Mouse (Mus musculus) left cerebral cortex, postnatal 4 days (tissue): Measurements from ENCODE around the gene Sdhaf2. TPM values are rescaled to one million over a fixed set of nuclear protein-coding genes. Genes with fewer than 3 reads are reported as not detected.

Experiments used
- DNase-seq: peaks from one replicate; pipeline ENCODE4 v3.0.0-alpha.2; 2022
- intact Hi-C: fragments of 180-260 bp; cut with DNase I; formaldehyde crosslinking; loops from one replicate; pipeline ENCODE4 v1.15.1; 2025
- total RNA-seq, 2 experiments: library from RNA; stranded (reverse); gene quantifications; 2 replicates each; pipeline ENCODE4 v1.2.3; 2021

Gene Sdhaf2
- total RNA-seq, 2 experiments from 2014 or later: 40.8 to 42.5 TPM

DNA sequence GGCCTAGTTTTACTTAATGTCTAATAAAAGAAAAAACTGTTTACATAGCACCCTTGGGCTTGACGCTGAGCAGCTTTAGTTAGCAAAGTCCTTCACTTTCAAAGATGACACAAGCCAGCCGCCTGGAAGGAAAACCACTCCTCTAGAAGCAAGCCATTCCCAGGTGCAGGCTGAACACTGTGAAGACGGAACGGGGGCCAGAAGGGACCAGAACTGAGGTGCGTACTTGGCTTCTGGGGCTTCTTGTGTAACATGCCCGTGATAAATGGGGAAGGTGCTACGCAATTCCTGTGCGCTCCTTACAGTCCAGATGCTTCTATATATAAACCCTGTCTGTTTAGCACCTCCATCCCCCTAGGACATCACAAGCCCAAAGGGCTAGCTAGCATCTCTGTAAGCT lies 25.4 kb downstream of the Sdhaf2 start:
- intact Hi-C loops: loop anchor here (5.0 kb wide), 1 partner anchor 168 kb away; no protein-coding TSS in a partner anchor

DNA sequence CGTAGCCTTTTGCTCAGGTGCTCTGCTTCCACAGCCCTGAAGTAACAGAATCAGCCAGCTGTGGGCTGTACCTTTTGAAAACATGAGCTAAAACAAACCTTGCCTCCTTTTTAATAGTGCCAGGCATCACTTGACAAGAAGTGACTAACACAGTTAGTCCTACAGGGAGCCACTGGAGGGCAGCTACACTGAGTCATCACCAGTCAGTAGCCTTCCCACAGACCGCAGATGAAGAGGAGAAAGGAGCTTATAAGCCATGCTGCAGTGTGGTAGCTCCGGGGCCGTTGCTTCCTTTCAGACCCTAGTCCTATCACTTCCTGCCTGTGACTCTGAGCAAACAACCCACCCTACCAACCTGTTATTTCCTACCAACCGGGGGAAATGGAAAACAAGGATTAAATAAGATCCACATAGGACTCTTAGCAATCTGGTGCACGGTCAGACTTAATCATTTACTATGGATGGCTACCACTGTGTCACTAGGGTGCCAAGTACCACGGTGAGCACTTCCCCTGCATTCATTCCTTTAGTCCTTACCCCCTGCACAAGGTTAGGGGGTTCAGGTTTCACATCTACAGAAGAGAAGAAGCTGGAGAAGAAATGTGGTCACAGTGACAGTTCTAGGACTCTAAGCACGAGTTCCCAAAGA lies 28.3 kb downstream of the Sdhaf2 start:
- intact Hi-C loops: no loop called here
- DNase-seq: no peak

More for the DNA sequence above, 25.4 kb downstream of the Sdhaf2 start:
- DNase-seq: no peak

DNA sequence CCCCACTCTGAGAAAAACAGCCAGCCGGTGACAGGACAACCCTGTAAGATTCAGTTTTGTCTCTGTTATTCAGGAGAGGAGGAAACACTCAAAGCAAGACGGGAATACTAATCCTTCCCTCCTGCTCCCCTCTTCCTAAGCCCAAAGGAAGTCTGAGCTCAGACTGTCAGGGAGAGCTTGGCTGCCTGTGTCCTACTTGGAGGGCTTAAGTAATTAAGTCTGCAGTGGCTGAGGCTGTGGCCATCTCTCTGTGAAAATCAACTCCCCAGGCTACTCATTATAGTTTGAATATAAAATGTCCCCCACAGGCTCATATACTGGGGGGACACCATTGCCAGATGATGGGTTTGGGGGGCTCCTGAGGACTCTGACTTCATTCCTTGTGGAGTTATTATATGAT lies 29.0 kb downstream of the Sdhaf2 start:
- DNase-seq: no peak
- intact Hi-C loops: no loop called here

- no peak for DNase-seq
- intact Hi-C loops: no loop called here
Observed at GRCm38 (mm10) chr19:10495670-10496069, 30.3 kb downstream of the Sdhaf2 start.

DNA sequence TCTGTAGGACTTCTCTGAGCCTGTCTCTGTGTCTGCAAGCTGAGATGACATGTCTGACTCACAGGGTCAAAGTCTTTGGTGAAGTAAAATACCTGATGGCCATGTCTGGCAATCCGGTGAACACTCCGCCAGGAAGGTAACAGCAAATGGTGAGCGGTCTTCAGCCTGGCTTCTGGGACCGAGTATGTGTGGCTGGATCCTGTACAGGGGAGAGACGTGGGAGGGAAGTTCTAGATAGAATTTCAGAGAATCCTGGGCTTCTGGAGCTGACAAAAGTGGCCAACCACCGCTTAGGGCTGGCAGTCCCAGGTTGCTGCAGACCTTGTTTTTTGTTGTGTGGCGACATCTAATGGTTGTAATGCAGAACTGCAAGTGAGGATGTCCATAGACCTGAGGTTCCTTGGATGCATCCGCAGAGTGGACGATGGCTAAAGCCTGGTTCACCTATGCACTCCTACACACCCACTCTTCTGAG lies 39.6 kb downstream of the Sdhaf2 start:
- peak; percentile 33 for DNase-seq
- intact Hi-C loops: loop anchor here (2.0 kb wide), 1 partner anchor 38 kb away; no protein-coding TSS in a partner anchor

DNA sequence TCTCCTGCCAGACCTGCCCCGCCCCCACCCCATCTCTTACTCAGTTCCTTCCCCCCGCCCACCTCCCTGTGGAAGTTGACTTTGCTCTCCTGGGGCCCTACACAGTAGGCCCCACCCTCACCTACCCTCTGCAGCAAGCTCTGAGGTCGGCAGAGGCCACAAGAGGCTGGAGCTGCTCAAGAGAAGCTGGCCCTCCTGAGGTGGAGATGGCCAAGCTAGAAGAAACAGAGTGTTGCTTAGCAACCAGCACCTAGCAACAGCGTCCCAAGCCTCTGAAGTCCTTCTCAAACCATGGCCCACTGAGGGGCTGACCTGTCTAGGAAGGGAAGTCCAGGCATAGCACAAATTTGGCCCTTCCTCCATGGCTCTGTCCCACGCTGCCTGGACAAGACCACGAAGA lies 43.2 kb downstream of the Sdhaf2 start, which contains the start of gene Ppp1r32:
Gene Ppp1r32, minus strand, starts transcription at position 226 of the 400 bp plus-strand sequence.
- peak; percentile 32 for DNase-seq
- intact Hi-C loops: loop anchor here (5.0 kb wide), 1 partner anchor 150 kb away; no protein-coding TSS in a partner anchor

- DNase-seq: no peak
- intact Hi-C loops: no loop called here
Observed at GRCm38 (mm10) chr19:10479541-10479940, 46.4 kb downstream of the Sdhaf2 start.

- intact Hi-C loops: no loop called here
- DNase-seq: no peak
Observed at GRCm38 (mm10) chr19:10473779-10474178, 52.2 kb downstream of the Sdhaf2 start.

GRCm38 (mm10) chr19:10472958-10473357 lies 53.0 kb downstream of the Sdhaf2 start:
- no peak for DNase-seq
- intact Hi-C loops: no loop called here

DNA sequence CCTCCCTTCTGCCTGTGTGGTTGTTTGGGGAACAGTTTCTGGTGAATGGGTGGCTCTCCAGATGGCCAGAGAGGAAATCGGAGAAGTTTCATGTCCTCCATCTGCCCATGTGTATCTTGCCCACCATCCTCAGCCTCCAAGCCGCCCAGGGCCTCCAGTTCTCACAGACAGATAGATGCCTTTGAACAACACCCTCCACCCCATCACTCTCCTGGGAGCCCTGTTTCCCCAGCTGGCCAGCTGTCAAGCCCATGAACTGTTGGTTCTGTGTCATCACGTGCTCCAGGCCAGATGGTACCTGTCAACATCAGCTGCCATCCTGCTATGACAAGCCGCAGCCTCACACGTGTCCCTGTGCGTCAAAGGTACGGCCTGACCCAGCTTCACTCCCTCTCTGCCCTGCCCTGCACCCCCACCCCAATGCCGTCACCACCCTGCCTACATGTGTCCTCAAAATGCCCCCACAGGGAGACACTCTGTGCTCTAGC lies 56.7 kb downstream of the Sdhaf2 start:
- no peak for DNase-seq
- intact Hi-C loops: no loop called here

DNA sequence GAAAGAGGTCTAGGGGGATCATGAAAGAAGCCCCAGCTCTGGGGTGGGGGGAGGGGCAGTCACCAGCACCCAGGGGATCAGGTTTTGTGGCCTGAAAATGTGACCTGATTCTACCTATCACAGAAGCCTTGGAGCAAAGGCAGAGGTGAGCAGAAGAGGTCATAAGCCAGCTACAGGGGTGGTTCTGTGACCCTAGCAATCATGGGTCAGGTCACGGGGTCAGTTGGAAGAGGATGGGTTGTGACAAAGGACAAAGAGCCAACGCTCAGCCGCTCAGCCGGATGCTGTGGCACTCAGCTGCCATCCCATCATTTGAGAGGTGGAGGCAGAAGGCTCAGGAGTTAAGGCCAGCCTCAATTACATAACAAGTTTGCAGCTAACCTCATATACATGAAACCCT lies 61.5 kb downstream of the Sdhaf2 start:
- DNase-seq: no peak
- intact Hi-C loops: no loop called here

DNA sequence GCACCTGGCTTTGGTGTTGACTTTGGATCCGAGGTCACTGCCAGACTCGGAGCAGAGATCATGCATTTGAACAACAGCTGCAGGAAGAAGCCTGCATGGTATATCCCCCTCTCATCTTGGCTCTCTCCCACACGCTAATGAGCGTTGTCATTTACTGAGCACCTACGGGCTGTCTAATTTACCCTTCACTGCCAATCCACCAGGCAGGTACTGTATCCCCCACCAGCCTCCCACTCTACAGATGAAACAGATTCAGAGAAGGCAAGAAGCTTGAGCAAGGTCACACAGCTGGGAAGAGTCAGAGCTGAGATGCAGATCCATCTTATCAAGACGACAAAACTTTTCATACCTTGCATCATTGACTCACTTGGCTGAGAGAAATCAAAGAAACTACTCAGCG lies 64.4 kb downstream of the Sdhaf2 start:
- intact Hi-C loops: no loop called here
- DNase-seq: no peak

DNA sequence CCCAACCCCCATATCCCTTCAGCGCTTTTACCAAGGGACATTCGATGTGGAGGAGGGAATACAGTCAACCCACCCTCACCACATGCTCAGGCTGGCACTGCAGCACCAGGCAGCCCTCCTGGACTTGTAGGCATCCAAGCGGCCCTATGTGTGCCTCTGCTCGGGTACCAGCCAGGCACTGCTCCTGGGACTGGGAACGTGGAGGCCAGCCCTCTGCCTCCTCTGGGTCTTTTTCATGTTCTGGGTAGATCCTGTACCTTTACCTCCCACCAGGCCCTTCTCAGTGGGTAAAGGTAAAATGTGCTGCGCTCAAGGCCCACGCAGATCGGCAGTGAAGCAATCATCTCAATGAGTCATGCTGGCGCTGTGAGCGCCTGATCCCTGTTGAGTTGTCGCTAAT lies 66.0 kb downstream of the Sdhaf2 start:
- no peak for DNase-seq
- intact Hi-C loops: no loop called here

GRCm38 (mm10) chr19:10458096-10458495 lies 67.8 kb downstream of the Sdhaf2 start:
- intact Hi-C loops: no loop called here

GRCm38 (mm10) chr19:10457484-10457800 lies 68.5 kb downstream of the Sdhaf2 start:
- intact Hi-C loops: no loop called here
- DNase-seq: peak; percentile 81

More at GRCm38 (mm10) chr19:10458096-10458495, 67.8 kb downstream of the Sdhaf2 start:
- no peak for DNase-seq

DNA sequence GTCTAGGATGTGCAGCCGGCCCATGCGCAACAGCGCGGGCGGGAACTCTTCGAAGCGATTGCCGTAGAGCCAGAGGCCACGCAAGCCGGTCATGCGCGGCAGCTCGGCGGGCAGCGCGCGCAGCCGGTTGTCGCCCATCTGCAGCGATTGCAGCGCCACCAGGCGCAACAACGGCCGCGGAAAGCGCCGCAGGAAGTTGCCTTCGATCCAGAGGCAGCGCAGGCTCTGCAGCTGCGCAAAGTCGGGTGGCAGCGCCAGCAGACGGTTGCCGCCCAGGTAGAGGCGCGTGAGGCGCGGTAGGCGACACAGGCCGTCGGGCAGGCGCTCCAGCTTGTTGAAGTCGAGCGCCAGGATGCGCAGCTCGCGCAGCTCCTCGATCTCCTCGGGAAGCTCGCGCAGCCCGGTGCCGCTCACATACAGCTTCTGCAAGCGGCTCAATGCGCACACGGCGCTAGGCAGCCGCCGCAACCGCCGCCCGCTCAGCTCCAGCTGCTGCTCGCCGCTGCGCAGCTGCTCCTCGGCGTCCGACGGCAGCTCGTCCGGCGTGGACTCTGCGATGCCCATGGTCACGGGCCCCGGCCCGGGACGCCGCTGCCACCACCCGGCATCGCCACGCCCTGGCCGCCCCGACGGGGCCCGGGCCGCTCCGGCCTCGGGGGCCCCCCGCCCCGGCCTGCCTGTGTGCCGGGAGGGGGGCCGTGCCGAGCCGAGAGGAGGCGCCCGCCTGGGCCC lies 69.0 kb downstream of the Sdhaf2 start, which contains the start of gene Lrrc10b:
Gene Lrrc10b, minus strand, starts transcription at position 722 of the 732 bp plus-strand sequence.
- peak; percentile 61 for DNase-seq
- intact Hi-C loops: no loop called here

DNA sequence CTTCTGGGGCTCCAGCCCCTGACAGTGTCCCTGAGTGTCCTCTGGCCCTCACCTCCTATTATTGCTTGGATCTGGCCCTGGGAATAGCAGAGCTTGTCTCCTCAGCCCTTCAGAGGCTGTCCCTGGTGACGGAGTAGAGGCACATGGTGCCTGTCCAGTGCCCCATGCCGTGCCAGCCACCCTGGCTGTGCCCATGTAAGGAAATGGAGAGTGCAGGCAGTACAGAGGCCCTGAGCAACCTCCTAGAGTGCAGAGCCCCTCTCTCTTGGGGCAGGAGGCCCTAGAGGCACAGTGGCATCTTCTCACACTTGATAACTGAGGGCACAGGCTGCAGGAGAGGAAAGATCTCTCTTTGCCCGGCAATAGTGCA lies 70.5 kb downstream of the Sdhaf2 start:
- intact Hi-C loops: no loop called here
- no peak for DNase-seq

DNA sequence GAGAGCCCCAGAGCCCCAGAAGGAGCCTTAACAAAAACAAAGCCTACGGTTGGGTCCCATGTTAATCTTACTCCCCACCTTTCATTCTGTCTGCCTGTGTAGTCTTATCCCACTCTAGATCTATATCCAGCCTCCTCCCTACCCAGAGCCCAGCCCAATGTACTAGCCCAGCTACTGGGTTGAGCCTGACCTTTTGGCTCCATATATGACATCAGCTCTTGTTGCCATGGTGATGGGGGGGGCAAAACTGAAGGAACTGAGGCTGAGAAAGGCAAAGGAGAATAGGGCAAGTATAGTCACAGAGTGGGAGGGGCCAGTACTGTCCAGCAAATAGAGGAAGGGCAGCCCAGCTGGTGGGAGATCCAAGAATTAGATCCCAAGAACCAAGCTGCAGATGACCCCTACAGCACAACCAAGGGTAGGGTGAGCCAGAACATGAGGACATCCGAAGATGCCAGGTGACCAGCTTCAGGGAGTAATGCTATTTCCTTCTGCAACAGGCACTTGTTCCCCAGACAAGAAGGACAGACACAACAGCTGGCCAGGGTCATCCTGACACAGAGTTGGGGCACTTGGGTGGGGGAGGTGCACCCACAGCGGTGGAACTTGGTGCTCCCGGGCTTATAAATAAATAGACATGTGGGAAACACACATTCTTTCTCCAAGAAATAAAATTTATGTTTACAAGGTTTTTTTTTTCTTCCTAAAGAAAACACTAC lies 71.1 kb downstream of the Sdhaf2 start:
- intact Hi-C loops: no loop called here
- no peak for DNase-seq
